Mouse (Mus musculus): ENCODE data around the gene Fam174b. TPM values are rescaled to one million over a fixed set of nuclear protein-coding genes. Genes with fewer than 3 reads are reported as not detected.

Gene Fam174b
- polyA plus RNA-seq, 1 experiment from 2014 or later = 30.8 TPM

DNA sequence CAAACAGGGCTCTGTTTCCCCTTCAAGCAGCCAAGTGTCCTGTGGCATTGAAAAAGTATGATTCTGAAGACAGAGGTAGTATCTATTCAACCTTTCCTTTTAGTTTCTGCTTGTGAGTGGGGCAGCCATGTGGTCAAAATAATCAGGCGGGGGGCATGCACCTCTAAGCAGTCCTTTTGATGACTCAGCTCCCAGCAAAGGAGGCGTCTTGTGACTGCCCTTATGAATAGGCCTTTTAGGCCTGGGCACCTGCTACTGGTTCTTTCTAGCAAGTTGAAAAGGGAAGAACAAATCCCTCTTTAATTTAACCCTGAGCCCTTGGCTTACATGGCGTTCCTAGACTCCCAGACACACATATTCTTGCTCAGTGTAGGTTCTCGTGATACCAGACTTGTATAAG is 6.7 kb downstream of the Fam174b start:
- ATAC-seq (ENCODE audit: low read depth) = no peak
- no peaks in the 10 kb centered on the region for H3K9me3 ChIP-seq (ENCODE audit: control insufficient read depth, low read length)
- no peaks in the 10 kb centered on the region for H3K27me3 ChIP-seq (ENCODE audit: control insufficient read depth, insufficient read depth, low read length)
- H3K4me1 ChIP-seq (ENCODE audit: control insufficient read depth, insufficient read depth, low read length) = no peaks in the 10 kb centered on the region; the same call in 1 of the 2 replicates
- H3K9ac ChIP-seq (replicated peaks; ENCODE audit: low read depth, low read length) = no peak overlapping the region
- H3K27ac ChIP-seq (ENCODE audit: low read depth, low read length) = no peak overlapping the region
- H3K4me2 ChIP-seq (ENCODE audit: low read depth, low read length) = no peak overlapping the region
- no peak overlapping the region for H3K4me3 ChIP-seq (ENCODE audit: low read depth, low read length)
- H3K36me3 ChIP-seq (ENCODE audit: control insufficient read depth, insufficient read depth, low read length) = no peaks in the 10 kb centered on the region
- 63% methylated on average over 4 of the region's 4 CpGs for whole genome bisulfite sequencing

- H3K27ac ChIP-seq (ENCODE audit: low read depth, low read length) = no peak overlapping the region
- no peaks in the 10 kb centered on the region for H3K36me3 ChIP-seq (ENCODE audit: control insufficient read depth, insufficient read depth, low read length)
- no peak overlapping the region for H3K4me3 ChIP-seq (ENCODE audit: low read depth, low read length)
- H3K9me3 ChIP-seq (ENCODE audit: control insufficient read depth, low read length) = no peaks in the 10 kb centered on the region
- 84% methylated on average over 3 of the region's 3 CpGs for WGBS
- H3K9ac ChIP-seq (replicated peaks; ENCODE audit: low read depth, low read length) = no peak overlapping the region
- H3K4me2 ChIP-seq (ENCODE audit: low read depth, low read length) = no peak overlapping the region
- no peaks in the 10 kb centered on the region for H3K27me3 ChIP-seq (ENCODE audit: control insufficient read depth, insufficient read depth, low read length)
- H3K4me1 ChIP-seq (ENCODE audit: control insufficient read depth, insufficient read depth, low read length) = no peaks in the 10 kb centered on the region
- ATAC-seq (ENCODE audit: low read depth) = no peak
Observed at GRCm38 (mm10) chr7:73747531-73747930, 7.4 kb downstream of the Fam174b start.

- H3K4me2 ChIP-seq (ENCODE audit: low read depth, low read length) = no peak overlapping the region
- no peaks in the 10 kb centered on the region for H3K36me3 ChIP-seq (ENCODE audit: control insufficient read depth, insufficient read depth, low read length)
- no peak overlapping the region for H3K27ac ChIP-seq (ENCODE audit: low read depth, low read length)
- no peak for ATAC-seq (ENCODE audit: low read depth)
- H3K4me1 ChIP-seq (ENCODE audit: control insufficient read depth, insufficient read depth, low read length) = peaks cover under 1% of the 10 kb centered on the region; the same call in 1 of the 2 replicates
- H3K9ac ChIP-seq (replicated peaks; ENCODE audit: low read depth, low read length) = no peak overlapping the region
- no peaks in the 10 kb centered on the region for H3K27me3 ChIP-seq (ENCODE audit: control insufficient read depth, insufficient read depth, low read length)
- H3K4me3 ChIP-seq (ENCODE audit: low read depth, low read length) = no peak overlapping the region
- H3K9me3 ChIP-seq (ENCODE audit: control insufficient read depth, low read length) = no peaks in the 10 kb centered on the region
- 92% methylated on average over 5 of the region's 5 CpGs for WGBS
Observed at GRCm38 (mm10) chr7:73748437-73749108, 8.5 kb downstream of the Fam174b start.

GRCm38 (mm10) chr7:73749339-73749738 is 9.2 kb downstream of the Fam174b start:
- WGBS = 97% methylated on average over 2 of the region's 2 CpGs
- H3K27ac ChIP-seq (ENCODE audit: low read depth, low read length) = no peak overlapping the region

DNA sequence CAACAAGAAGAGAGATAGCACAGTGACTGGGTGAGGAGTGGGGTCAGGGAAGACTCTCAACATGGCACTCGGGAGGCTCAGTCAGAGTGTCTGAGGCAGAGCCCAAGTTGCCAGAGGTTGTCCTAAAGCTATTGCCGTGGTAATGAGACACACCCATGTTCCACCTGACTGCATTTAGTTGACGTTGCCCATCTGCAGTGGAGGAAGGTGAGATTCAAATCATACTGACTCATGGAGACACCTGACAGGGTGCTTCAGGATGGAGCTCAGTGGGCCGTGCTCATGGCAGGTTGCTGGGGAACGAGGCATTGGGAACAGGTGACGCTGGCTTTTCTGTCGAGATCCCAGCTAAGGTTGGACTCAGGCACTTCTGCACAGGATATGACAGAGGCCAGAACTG is 9.9 kb downstream of the Fam174b start:
- 94% methylated on average over 7 of the region's 7 CpGs for WGBS
- Histone ChIP-seq H3K4me1 (ENCODE audit: control insufficient read depth, insufficient read depth, low read length) (peaks cover 8% of the 10 kb centered on the region; the same call in 1 of the 2 replicates), H3K9ac (replicated peaks; ENCODE audit: low read depth, low read length) (no peak overlapping the region), H3K27me3 (ENCODE audit: control insufficient read depth, insufficient read depth, low read length) (no peaks in the 10 kb centered on the region), H3K27ac (ENCODE audit: low read depth, low read length) (no peak overlapping the region), H3K4me3 (ENCODE audit: low read depth, low read length) (no peak overlapping the region), H3K36me3 (ENCODE audit: control insufficient read depth, insufficient read depth, low read length) (no peaks in the 10 kb centered on the region), H3K9me3 (ENCODE audit: control insufficient read depth, low read length) (no peaks in the 10 kb centered on the region), H3K4me2 (ENCODE audit: low read depth, low read length) (no peak overlapping the region)
- ATAC-seq (ENCODE audit: low read depth) = no peak

More at GRCm38 (mm10) chr7:73749339-73749738, 9.2 kb downstream of the Fam174b start:
- H3K27me3 ChIP-seq (ENCODE audit: control insufficient read depth, insufficient read depth, low read length) = no peaks in the 10 kb centered on the region
- H3K36me3 ChIP-seq (ENCODE audit: control insufficient read depth, insufficient read depth, low read length) = no peaks in the 10 kb centered on the region
- no peak overlapping the region for H3K4me3 ChIP-seq (ENCODE audit: low read depth, low read length)
- no peak overlapping the region for H3K4me2 ChIP-seq (ENCODE audit: low read depth, low read length)
- no peak overlapping the region for H3K9ac ChIP-seq (replicated peaks; ENCODE audit: low read depth, low read length)
- H3K4me1 ChIP-seq (ENCODE audit: control insufficient read depth, insufficient read depth, low read length) = peaks cover 8% of the 10 kb centered on the region; the same call in 1 of the 2 replicates
- H3K9me3 ChIP-seq (ENCODE audit: control insufficient read depth, low read length) = no peaks in the 10 kb centered on the region
- no peak for ATAC-seq (ENCODE audit: low read depth)

DNA sequence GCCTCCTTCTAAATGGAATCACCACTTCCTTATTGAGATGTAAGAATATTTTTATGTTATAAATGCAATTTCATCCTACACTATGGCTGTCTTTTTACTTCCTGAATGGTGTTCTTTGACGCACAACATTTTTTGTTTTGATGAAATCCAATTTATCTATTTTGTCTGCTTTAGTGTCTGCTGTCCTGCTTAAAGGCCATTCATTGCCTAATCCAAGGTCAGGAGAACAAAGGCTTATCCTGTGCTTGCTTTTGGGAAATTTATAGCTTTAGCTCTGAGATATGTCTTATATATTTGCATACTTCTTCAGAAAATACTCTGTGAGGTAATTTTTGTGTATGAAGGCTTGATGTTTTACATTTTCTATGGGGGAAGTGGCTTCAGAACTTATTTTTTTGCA is 13.5 kb downstream of the Fam174b start:
- no peaks in the 10 kb centered on the region for H3K27me3 ChIP-seq (ENCODE audit: control insufficient read depth, insufficient read depth, low read length)
- H3K27ac ChIP-seq (ENCODE audit: low read depth, low read length) = no peak overlapping the region
- H3K4me2 ChIP-seq (ENCODE audit: low read depth, low read length) = no peak overlapping the region
- no peak overlapping the region for H3K4me3 ChIP-seq (ENCODE audit: low read depth, low read length)
- peaks cover 8% of the 10 kb centered on the region; the same call in 1 of the 2 replicates for H3K4me1 ChIP-seq (ENCODE audit: control insufficient read depth, insufficient read depth, low read length)
- ATAC-seq (ENCODE audit: low read depth) = no peak
- H3K9ac ChIP-seq (replicated peaks; ENCODE audit: low read depth, low read length) = no peak overlapping the region
- H3K36me3 ChIP-seq (ENCODE audit: control insufficient read depth, insufficient read depth, low read length) = no peaks in the 10 kb centered on the region
- H3K9me3 ChIP-seq (ENCODE audit: control insufficient read depth, low read length) = no peaks in the 10 kb centered on the region
- WGBS = 91% methylated on average over 1 of the region's 1 CpGs

DNA sequence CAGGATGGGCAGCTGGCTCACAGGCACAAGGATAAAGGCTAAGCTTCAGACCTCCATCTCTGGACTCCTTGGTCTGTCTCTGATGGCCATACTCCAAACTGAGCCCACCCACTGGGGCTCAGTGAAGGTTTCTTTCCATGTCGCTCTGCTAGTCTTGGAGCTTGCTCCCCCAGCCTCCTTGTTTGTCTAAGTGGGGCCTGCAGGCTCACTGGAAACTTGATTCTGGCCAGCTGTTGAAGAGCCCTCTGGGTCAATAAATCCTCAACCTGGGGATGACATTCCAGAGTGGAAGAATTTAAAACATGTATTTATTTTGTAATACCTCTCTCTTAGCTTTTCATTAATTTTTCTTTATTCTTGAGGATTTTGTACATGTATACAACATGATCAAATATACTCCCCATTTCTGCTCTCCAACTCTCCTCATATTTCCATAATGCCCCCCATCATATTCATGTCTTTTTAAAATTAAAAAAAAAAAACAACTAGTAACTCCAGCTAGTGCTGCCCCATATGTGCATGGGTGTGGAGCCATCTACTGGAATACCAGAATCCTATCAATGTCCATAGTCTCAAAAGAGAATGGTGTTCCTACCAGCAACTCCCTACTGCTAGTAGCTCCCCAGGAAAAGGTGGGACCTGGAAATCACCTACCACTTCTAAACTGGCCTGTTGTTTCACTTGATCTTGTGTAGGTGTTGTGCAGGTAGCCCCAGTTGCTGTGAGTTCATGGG is 15.4 kb downstream of the Fam174b start:
- Histone ChIP-seq H3K9me3 (ENCODE audit: control insufficient read depth, low read length) (no peaks in the 10 kb centered on the region), H3K4me3 (ENCODE audit: low read depth, low read length) (no peak overlapping the region), H3K27ac (ENCODE audit: low read depth, low read length) (no peak overlapping the region), H3K36me3 (ENCODE audit: control insufficient read depth, insufficient read depth, low read length) (no peaks in the 10 kb centered on the region), H3K27me3 (ENCODE audit: control insufficient read depth, insufficient read depth, low read length) (no peaks in the 10 kb centered on the region), H3K4me1 (ENCODE audit: control insufficient read depth, insufficient read depth, low read length) (peaks cover 8% of the 10 kb centered on the region; the same call in 1 of the 2 replicates), H3K9ac (replicated peaks; ENCODE audit: low read depth, low read length) (no peak overlapping the region), H3K4me2 (ENCODE audit: low read depth, low read length) (no peak overlapping the region)
- WGBS = 71% methylated on average over 1 of the region's 1 CpGs
- ATAC-seq (ENCODE audit: low read depth) = no peak

- ATAC-seq (ENCODE audit: low read depth) = no peak
- H3K4me2 ChIP-seq (ENCODE audit: low read depth, low read length) = no peak overlapping the region
- no peak overlapping the region for H3K9ac ChIP-seq (replicated peaks; ENCODE audit: low read depth, low read length)
- H3K4me3 ChIP-seq (ENCODE audit: low read depth, low read length) = no peak overlapping the region
- 86% methylated on average over 8 of the region's 8 CpGs for WGBS
- H3K9me3 ChIP-seq (ENCODE audit: control insufficient read depth, low read length) = no peaks in the 10 kb centered on the region
- no peak overlapping the region for H3K27ac ChIP-seq (ENCODE audit: low read depth, low read length)
- no peaks in the 10 kb centered on the region for H3K36me3 ChIP-seq (ENCODE audit: control insufficient read depth, insufficient read depth, low read length)
- H3K4me1 ChIP-seq (ENCODE audit: control insufficient read depth, insufficient read depth, low read length) = no peaks in the 10 kb centered on the region
- no peaks in the 10 kb centered on the region for H3K27me3 ChIP-seq (ENCODE audit: control insufficient read depth, insufficient read depth, low read length)
Observed at GRCm38 (mm10) chr7:73761691-73762189, 21.6 kb downstream of the Fam174b start.

GRCm38 (mm10) chr7:73764679-73765078 is 24.6 kb downstream of the Fam174b start:
- no peak for ATAC-seq (ENCODE audit: low read depth)
- Histone ChIP-seq H3K4me2 (ENCODE audit: low read depth, low read length) (no peak overlapping the region), H3K27ac (ENCODE audit: low read depth, low read length) (no peak overlapping the region), H3K9me3 (ENCODE audit: control insufficient read depth, low read length) (no peaks in the 10 kb centered on the region), H3K27me3 (ENCODE audit: control insufficient read depth, insufficient read depth, low read length) (no peaks in the 10 kb centered on the region), H3K4me3 (ENCODE audit: low read depth, low read length) (no peak overlapping the region), H3K4me1 (ENCODE audit: control insufficient read depth, insufficient read depth, low read length) (no peaks in the 10 kb centered on the region), H3K9ac (replicated peaks; ENCODE audit: low read depth, low read length) (no peak overlapping the region), H3K36me3 (ENCODE audit: control insufficient read depth, insufficient read depth, low read length) (no peaks in the 10 kb centered on the region)
- 91% methylated on average over 5 of the region's 5 CpGs for WGBS
